Mouse (Mus musculus): ENCODE measurements around the gene Caml.
"Not testable (repeated sequence)": the region's sequence is repeated elsewhere in the genome, so short reads cannot be mapped to it uniquely, and the experiment has no call there.

DNA sequence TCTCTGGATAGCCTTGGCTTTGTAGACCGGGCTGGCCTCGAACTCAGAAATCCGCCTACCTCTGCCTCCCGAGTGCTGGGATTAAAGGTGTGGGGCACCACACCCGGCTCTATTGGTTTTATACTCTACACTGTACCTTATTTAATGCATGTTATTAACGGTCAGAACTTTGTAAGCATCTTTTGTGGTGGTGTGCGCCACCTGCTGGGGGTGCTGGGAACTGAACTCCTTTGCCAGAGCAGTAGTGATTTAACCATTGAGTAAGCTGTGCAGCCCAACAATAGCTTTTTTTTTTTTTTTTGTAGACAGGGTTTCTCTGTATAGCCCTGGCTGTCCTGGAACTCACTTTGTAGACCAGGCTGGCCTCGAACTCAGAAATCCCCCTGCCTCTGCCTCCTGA is 17.7 kb downstream of the Caml start:
- TF ChIP-seq GATA1, TAL1 (IDR thresholded peaks at IDR 0.05; ENCODE audit: low read length): not testable (repeated sequence)

Measured in erythroblast, embryonic 14.5 days (primary cell).